Mouse (Mus musculus): ENCODE data around the gene Srd5a3. TPM values are rescaled to one million over a fixed set of nuclear protein-coding genes. Genes with fewer than 3 reads are reported as not detected.
A peak's percentile ranks its signal among the peaks of the same experiment; 100 is the strongest.
"Not testable (repeated sequence)": the region's sequence is repeated elsewhere in the genome, so short reads cannot be mapped to it uniquely, and the experiment has no call there.

Gene Srd5a3
- 7.6 and 13.0 TPM in 2 replicates for total RNA-seq (2015; ENCODE audit: low replicate concordance)
- 4.5 and 7.3 TPM in 2 replicates for total RNA-seq (2017; ENCODE audit: low replicate concordance)

DNA sequence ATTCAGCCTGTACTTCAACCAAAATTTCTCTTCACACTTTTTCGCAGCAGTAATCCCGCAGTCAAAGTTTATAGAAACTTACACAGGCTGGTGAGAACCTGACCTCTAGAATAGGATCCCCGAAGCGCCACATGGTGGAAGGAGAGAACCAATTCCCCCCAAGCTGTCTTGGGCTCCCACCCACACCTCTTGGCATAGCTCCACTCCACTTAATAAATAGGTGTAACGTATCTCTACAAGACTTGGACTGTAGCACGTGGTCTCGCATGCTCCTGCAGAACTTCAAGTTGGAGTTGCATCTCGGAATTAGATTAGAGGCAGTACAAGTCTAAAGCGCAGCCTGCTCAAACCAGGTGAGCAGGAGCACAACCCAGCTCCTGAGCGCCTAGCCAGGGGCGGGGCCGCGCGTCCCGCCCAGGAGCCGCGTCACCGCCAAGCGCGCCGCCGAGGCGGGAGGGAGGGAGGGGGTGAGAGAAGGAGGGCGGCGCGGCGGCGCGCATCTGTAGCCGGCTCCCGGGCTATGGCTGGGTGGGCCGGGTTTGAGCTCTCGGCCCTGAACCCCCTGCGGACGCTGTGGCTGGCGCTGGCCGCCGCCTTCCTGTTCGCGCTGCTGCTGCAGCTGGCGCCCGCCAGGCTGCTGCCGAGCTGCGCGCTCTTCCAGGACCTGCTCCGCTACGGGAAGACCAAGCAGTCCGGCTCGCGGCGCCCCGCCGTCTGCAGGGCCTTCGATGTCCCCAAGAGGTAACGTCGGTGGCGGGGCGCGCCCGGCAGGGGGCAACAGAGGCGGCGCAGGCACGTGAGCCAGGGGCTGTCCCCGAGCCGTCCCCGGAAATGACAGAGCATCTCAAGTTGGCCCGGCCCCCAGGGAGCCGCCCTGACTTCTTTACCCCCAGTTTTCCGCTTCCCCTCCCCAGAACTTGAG, at the start of gene Srd5a3:
Gene Srd5a3, plus strand, starts transcription at position 464 of the 922 bp plus-strand sequence.
- peak; percentile 93 for ATAC-seq (replicated peaks; ENCODE audit: low FRiP score, poor library complexity, severe bottlenecking)

DNA sequence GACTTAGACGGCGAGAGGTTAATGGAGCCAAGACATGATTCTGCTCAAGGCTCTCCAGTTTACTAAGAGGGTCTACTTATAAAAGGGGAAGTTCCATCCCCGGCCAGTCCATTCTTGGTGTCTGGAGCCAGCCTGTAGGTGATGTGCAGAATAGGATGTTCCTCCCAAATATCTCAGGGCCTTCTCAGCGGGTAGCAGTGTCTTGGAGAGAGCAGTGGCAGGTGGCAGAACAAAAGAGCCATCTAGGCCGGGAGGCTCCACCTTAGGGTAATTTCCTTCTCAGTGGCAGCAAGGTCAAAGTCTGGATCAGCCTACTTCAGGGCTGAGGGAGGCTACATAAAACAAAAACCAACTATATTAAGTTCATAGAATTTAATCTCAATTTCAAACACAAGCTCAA, 36.3 kb upstream of the Srd5a3 start:
- not testable (repeated sequence) for ATAC-seq (replicated peaks; ENCODE audit: low FRiP score, poor library complexity, severe bottlenecking)

DNA sequence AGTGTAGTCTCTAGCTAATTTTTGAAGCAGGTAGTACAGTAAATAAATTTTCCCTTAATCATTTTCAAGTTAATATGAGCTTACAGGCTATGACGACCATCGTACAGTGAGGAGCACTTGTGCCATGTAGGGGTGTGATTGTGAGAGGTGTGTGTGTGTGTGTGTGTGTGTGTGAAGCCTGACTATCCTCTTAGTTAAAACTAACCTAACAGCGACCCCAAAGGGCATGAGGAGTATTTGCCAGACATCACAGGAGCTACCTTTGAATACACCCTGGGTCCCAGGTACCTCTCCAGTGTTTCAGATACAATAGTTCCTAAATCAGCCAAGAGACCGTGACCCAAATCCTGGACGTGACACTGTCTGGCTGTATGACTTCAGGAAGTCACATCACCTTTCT, 32.8 kb upstream of the Srd5a3 start:
- no peak for ATAC-seq (replicated peaks; ENCODE audit: low FRiP score, poor library complexity, severe bottlenecking)

DNA sequence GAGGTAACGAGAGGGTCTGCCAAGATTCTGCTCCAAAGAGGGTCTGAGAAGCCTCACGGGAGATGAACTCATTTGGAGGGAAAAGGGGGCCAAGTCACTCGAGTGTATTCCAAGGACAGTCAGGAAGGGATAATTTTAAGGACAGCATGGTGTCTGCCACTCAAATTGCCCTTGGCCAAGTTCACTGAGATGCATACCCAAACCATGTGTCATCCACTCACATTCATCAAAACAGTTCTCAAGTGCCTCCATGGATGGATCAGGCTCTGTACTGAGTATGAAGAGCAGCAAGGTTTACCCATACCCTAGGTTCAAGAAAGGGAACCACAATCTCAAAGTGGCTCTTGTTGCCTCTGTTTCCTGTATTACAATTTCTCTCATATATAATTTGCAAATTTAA, 31.6 kb upstream of the Srd5a3 start:
- no peak for ATAC-seq (replicated peaks; ENCODE audit: low FRiP score, poor library complexity, severe bottlenecking)

DNA sequence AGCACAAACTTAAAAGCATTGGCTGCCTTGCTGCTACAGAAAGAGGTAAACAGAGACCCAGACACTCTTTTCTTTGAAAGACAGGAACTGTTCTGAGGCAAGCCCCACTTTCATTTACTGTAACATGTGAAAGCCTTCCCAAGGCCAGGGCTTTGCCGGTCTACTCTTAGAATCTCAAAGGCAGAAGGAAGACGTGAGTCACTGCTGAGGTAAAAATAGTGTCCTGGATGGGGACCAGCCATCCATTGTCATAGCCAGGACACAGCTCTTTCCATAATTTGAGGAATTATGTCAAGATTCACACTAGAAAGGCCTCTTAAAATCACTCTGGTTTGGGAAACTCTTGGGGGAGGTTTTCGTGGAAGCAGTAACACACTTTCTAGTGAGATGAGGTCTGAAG, 28.9 kb upstream of the Srd5a3 start:
- no peak for ATAC-seq (replicated peaks; ENCODE audit: low FRiP score, poor library complexity, severe bottlenecking)

DNA sequence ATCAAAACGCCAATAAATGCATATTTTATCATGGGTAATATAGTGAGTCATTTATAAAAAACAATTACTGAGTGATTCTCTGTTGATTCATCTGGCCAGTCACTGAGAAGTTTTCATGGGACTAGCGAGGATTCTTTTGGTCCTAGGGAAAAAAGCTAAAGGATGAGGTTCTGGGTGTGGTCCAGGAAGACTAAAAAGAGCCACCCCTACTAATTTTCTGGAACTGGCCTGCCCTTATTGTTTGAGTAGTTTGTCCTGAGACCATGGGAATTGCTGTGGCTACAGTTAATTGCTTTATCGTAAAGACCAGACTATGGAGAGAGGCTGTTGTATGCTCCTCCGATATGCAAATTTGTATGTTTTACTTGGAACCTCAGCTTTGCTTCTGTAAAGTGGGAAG, 28.1 kb upstream of the Srd5a3 start:
- no peak for ATAC-seq (replicated peaks; ENCODE audit: low FRiP score, poor library complexity, severe bottlenecking)

DNA sequence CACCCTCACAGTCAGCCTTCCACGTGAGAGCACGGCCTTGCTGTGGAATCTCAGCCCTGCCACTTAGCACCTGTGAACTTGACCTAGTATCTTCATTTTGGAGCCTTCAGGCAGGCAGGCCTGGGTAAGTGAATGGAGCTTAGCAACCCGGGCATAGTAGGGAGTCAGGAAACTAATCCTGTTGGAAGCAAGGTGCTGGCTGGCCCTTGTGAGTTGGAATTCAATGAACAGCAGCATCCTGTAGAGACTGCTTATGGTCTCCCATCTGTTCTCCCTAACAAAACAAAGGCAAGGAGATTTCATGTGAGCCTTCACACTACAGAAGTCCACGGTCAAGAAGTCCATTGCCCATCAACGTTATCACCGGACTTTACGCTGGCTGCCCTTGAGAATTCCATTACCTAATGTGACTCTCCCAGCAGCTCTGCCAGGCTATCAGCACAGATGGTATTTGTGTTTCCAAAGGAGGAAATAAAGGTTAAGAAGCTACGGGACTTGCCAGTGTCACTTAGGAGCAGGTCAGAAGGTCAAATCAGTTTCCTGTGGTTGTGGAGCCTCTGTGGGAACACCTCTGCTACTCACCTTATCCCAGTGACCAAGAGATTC, 24.5 kb upstream of the Srd5a3 start:
- no peak for ATAC-seq (replicated peaks; ENCODE audit: low FRiP score, poor library complexity, severe bottlenecking)

DNA sequence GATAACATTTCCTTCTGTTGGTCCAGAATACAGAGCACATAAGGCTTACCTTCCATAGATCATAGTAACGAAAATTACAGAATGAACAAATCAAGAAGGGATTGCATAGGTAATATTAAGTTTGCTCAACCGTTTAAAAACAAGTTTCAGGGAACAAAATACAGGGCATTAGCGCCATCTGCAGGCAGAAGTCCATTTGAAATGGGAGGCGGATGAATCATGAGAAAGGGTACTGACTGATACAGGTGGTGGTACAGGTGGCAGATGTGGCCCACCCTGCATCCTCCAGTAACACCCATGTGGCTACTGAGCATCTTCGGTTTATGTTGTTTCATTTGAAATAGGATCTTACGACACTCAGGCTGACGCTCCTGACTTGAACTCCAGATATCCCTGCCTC, 21.6 kb upstream of the Srd5a3 start:
- no peak for ATAC-seq (replicated peaks; ENCODE audit: low FRiP score, poor library complexity, severe bottlenecking)

DNA sequence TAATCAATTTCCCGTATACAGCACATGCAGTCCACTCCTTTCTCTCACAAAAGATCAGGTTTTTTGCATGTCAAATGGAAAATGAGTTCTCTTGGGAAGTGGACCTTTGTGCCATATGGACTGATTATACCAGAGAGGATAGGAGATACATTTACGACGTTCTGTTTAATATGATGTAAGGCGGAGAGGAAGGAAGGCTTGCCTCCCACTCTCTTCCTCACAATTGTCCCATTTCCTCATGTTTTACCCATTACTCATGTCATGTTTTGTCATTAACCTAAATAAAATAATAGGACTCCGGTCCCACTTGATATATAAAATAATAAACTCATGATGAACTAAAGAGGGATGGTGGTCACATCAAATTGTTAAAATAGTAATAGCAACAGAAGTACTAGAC, 19.4 kb upstream of the Srd5a3 start:
- no peak for ATAC-seq (replicated peaks; ENCODE audit: low FRiP score, poor library complexity, severe bottlenecking)

DNA sequence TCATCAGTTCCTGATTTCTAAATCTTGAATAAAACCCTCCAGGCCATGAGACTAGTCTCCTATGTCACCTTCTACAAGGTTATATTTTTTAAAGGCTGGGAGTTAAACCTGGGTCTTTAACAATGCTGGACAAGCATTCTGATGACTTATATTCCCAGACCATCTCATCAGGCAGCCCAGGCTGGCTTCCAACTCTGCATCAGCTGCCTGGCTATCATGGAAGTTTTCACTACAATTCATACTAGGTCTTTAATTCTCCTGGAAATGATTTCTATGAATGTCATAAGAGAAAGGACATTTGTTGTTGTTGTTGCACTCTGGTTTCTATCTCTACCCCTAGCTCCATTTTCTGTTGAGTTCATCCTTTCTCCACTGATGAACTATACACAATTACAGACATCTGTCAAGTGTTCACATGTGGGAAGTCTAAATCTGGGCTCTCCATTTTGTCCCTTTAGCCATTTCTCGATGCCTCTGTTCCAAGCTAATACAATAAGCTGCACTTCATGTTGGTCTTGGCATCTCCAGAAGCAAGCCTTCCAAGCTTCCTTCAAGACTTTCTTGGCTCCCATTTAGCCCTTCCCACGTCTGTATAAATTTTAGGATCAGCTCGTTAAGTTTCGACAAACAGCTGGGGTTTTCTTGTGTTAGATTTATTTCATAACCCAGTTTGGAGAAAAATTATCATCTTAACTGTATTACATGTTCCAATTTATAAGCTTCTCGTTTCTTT, 12.3 kb upstream of the Srd5a3 start:
- ATAC-seq (replicated peaks; ENCODE audit: low FRiP score, poor library complexity, severe bottlenecking), result no peak

DNA sequence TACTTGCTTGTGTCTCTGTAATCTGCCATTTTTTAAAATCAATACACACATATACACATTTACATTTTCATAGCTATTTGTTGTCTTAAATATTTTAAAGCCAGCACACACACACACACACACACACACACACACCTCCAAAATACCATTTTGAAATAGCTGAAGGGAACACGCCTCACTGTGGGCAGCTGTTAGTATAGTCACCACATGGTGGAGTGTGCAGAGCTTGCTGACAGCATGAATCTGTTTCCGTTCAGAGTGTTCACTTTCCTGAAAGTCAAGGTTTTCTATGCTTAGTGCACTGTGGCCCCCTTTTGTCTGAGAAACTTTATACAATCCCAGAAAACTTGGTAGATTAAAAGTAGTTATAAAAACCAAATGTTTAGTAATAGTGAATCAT, 9.8 kb upstream of the Srd5a3 start:
- ATAC-seq (replicated peaks; ENCODE audit: low FRiP score, poor library complexity, severe bottlenecking), result no peak

DNA sequence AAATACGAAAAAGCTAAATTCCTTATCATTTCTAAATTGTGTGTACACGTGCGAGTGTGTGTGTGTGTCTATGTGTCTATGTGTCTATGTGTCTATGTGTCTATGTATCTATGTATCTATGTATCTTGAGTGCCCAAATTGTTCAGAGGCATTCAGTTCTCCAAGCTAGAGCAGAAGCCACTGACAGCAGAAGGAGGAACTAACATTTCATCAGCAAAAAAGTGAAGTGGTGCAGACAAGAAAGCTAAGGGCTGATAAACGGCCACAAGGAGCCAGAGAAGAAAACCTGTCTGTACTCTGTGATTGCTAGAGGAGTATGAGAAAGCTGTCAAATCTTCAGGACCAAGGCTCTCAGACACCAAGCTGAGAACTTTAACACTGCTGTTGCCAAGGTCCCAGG, 8.1 kb upstream of the Srd5a3 start:
- ATAC-seq (replicated peaks; ENCODE audit: low FRiP score, poor library complexity, severe bottlenecking), result no peak

DNA sequence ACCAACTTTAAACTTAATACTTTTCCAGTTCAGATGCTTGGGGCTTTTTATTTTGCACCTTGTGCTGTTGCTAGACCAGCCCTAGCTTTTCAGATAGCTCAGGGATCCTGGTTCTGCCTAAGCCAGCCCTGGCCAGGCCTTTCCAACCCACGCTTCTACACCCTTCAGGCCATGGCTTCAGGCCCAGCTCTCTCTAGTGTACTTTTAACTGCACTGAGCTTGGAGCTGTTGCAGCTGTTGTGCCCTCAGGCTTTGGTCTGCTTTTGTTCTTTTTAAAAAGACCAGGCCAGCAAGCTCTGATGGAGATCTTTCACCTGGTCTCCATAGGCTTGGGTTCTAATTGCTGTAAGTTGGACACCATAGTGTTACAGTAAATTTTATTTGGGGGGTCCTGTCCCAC, 4.4 kb upstream of the Srd5a3 start:
- no peak for ATAC-seq (replicated peaks; ENCODE audit: low FRiP score, poor library complexity, severe bottlenecking)

DNA sequence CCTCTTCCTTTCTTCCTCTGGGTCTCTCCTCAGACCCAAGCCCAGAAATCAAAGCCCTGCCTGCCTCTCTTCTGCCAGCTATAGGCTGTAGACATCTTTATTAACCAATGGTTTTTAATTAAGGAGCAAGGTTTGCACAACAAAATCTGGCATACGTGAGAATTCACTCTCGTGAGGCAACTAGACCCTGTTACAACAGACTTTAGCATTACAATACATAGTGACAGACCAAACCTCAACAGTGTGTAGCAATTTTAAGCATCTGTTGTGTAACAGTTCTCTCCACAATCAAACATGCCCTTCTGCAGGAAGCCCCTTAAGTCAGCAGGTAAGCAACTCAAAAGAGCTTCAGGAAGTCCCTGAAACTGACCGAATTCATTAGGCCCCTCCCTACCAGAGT, 3.8 kb upstream of the Srd5a3 start:
- no peak for ATAC-seq (replicated peaks; ENCODE audit: low FRiP score, poor library complexity, severe bottlenecking)

DNA sequence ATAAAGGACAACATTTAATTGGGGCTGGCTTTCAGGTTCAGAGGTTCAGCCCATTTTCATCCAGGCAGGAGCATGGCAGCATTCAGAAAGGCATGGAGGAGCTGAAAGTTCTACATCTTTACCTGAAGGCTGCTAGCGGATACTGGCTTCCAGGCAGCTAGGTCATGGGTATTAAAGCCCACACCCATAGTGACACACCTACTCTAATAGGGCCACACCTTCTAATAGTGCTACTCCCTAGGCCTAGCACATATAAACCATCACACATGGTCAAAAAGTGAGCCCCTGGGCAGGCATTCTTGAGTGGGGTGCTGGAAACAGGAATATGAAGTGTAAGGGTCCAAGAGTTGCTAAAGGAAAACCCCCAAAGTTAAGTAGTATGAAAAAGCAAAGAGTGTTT, 2.5 kb upstream of the Srd5a3 start:
- no peak for ATAC-seq (replicated peaks; ENCODE audit: low FRiP score, poor library complexity, severe bottlenecking)

DNA sequence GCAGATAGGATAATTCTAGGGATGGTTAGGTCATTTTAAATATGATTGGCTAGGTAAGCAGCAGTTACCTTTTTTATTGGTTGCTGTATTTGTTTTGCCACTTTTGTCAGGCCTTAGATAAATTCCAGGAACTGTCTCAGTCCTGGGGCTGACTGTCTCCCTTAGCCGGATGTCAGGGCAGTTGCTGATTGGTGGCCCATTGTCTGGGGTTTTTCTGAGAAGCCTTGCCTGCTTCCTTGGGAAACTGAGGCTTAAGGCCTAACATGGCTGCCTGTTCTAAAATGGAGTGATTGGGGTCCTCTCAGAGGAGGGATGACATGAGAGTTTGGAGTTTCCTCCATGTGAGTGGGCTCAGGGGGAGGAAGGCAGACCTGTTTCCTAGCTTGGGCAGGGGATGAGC, 2.0 kb upstream of the Srd5a3 start:
- ATAC-seq (replicated peaks; ENCODE audit: low FRiP score, poor library complexity, severe bottlenecking), result no peak

DNA sequence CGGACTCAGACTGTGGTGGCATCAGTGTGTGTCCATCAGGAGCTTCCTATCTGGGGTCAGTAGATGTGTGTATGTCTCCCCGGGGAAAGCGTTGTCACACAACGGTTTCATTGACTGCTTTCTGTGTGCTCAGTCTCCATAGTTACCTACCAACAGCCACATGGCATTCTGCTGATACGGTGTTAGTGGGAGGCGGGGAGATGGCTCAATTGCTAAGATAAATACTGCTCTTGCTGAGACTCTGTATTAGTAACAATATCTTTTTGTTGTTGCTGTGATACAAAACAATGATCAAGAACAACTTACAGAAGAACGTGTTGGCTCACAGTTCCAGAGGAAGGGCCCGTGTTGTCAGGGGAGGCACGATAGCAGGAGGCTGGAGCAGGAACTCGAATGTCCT, 1.6 kb upstream of the Srd5a3 start:
- no peak for ATAC-seq (replicated peaks; ENCODE audit: low FRiP score, poor library complexity, severe bottlenecking)

DNA sequence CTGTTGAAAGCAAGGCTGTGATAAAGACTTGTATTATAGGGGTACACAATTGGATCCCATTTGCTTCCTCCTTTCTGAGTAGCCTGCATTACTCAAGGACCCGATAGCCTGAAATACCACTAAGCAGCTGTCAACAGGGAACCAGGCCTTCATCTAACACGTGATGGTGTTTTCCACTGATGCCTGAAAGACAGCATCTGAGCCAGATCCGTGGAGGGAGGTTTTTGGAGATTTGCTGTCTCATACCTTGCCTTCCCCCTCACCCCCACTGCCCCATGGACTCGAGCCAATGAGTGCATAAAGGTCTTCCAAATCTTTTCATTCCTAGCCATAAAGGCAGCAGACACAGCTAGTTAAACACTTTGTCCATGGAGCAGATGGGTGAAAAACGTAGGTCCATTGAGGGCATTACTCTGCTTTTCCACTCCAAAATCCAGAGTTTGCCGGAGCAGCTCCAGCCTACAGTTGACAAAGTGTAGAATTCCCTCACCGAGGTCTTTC, 850 bp upstream of the Srd5a3 start:
- no peak for ATAC-seq (replicated peaks; ENCODE audit: low FRiP score, poor library complexity, severe bottlenecking)

DNA sequence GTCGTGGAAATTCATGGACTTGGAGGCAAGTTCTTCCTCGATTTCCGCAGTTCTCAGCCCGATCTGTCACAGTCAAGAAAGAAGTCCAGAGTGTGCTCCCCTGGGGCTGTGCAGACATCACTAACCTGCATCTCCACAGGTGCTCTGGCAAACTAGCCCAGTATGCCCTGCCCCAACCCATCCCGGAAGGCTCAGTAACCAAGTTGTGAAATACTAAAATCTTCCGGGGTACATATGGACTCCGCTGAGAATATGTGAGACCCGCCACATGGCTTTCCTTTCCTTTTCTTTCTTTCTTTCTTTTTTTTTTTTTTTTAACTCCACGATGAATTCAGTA, 627 bp downstream of the Srd5a3 start:
- peak; percentile 47 for ATAC-seq (replicated peaks; ENCODE audit: low FRiP score, poor library complexity, severe bottlenecking)

DNA sequence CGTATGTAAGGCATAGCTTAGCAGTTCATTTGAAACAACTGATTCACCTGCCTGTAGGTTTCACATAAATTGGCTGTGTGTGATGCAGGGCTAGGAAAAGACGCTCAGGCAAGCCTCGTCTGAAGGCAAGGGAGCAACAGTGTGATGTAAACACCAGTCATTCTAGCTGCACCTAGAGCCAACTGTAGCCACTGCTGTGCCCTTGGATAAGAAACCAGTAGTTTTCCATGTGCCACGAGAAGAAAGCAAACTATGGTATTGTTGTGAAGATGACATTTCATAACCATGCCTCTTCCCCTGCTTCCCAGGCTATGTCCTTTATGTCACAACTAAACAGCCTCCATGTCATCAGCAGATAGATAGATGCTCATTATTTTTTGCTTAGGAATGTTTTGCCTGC, 3.3 kb downstream of the Srd5a3 start:
- ATAC-seq (replicated peaks; ENCODE audit: low FRiP score, poor library complexity, severe bottlenecking), result no peak

DNA sequence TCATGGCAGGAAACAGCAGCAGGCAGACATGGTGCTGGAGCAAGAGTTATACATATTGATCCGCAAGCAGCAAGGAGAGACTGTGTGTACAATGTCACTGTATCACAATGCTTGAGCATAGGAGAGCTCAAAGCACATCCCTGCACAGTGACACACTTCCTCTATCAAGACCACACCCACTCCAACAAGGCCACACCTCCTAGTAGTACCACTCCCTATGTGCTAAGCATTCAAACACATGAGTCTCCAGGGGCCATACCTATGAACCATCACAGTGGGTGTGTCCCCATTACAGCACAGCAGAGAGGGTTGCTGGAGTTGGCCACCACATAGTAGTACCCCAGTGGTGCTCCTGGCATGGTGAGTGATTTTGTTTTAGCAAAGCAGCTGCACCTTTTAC, 6.3 kb downstream of the Srd5a3 start:
- ATAC-seq (replicated peaks; ENCODE audit: low FRiP score, poor library complexity, severe bottlenecking), result no peak
